In genomic region chr5:120590356-120591010, GRCm38 (mm10) we compare ENCODE assay signal across 10 mouse cellular contexts. TPM values are rescaled to one million over a fixed set of nuclear protein-coding genes. Genes with fewer than 3 reads are reported as not detected.
DNase-seq lines count a peak whose midpoint lies in the region; ATAC-seq lines count a peak whose summit lies in the region.
"Had no signal": no experiment of that assay in that cellular context is flagged by ENCODE, and none has a peak within 500 bp of the region (broad histone marks: within the 10 kb centered on the region; RNA-seq: fewer than 3 reads in every experiment).

No protein-coding gene starts in this region.

- ATAC-seq in CD4-positive, CD25-positive, alpha-beta regulatory T cell, adult 4 months = no peak

- intact Hi-C loops in left cerebral cortex, postnatal 4 days (cut with DNase I) = no loop called here

- DNase-seq in CD4-positive, CD25-positive, alpha-beta regulatory T cell, adult 2 months (ENCODE audit: low read depth, low spot score) = peak; percentile 78
- DNase-seq in left cerebral cortex, postnatal 4 days = peak; percentile 45
- DNase-seq in left cerebral cortex, adult 8-10 months (ENCODE audit: low spot score in 2 of 2) = no peak
- peak; percentile 58 to 64 for DNase-seq in CD8-positive naive resting alpha-beta T cell, adult 2 months (ENCODE audit: low read depth in 2 of 2, low spot score in 2 of 2)
- DNase-seq in forelimb bud, embryonic 11.5 days (ENCODE audit: low read depth, low spot score) = peak; percentile 41
- DNase-seq in frontal cortex, adult 2 months (ENCODE audit: extremely low spot score in 1 of 2, low spot score in 1 of 2) = no peak
- no peak for DNase-seq in urinary bladder, postnatal 25 days (ENCODE audit: low spot score)

RNA-seq across cellular contexts. Expression of gene Iqcd, which starts 1.7 kb away (rescaled TPM):
- 1 to 10 TPM in 1 of 2 experiments, under 1 TPM in 1; 0.40 to 1.1 TPM for polyA plus RNA-seq in CD4-positive, CD25-positive, alpha-beta regulatory T cell, adult 4 months (2017; shearing (Covaris generic))
- under 1 TPM; 0.58 to 0.64 TPM for total RNA-seq in left cerebral cortex, postnatal 4 days (2021)
- total RNA-seq in left cerebral cortex, adult 8-10 months (2022) = 1 to 10 TPM in 3 of 4 experiments, under 1 TPM in 1; 0.78 to 1.3 (median 1.3) TPM
- polyA plus RNA-seq in frontal cortex, adult 2 months (2012; rRNA removed) = 1.9 and 2.1 TPM in 2 replicates

RNA-seq across cellular contexts. Expression of gene Tpcn1, which starts 2.0 kb away (rescaled TPM):
- 10 to 100 TPM; 14.7 to 17.4 TPM for polyA plus RNA-seq in CD4-positive, CD25-positive, alpha-beta regulatory T cell, adult 4 months (2017; shearing (Covaris generic))
- 10 to 100 TPM; 42.0 to 44.1 TPM for total RNA-seq in left cerebral cortex, postnatal 4 days (2021)
- total RNA-seq in left cerebral cortex, adult 8-10 months (2022) = 10 to 100 TPM; 32.5 to 41.9 (median 34.2) TPM
- polyA plus RNA-seq in frontal cortex, adult 2 months (2012; rRNA removed) = 37.9 and 39.9 TPM in 2 replicates

RNA-seq across cellular contexts. Expression of gene Rita1, which starts 21.9 kb away (rescaled TPM):
- 1 to 10 TPM; 2.2 to 6.3 TPM for polyA plus RNA-seq in CD4-positive, CD25-positive, alpha-beta regulatory T cell, adult 4 months (2017; shearing (Covaris generic))
- 10 to 100 TPM; 22.7 to 26.0 TPM for total RNA-seq in left cerebral cortex, postnatal 4 days (2021)
- 10 to 100 TPM; 25.1 to 30.2 (median 28.8) TPM for total RNA-seq in left cerebral cortex, adult 8-10 months (2022)
- polyA plus RNA-seq in frontal cortex, adult 2 months (2012; rRNA removed) = 34.8 and 36.4 TPM in 2 replicates

RNA-seq across cellular contexts. Expression of gene Ddx54, which starts 22.1 kb away (rescaled TPM):
- polyA plus RNA-seq in CD4-positive, CD25-positive, alpha-beta regulatory T cell, adult 4 months (2017; shearing (Covaris generic)) = 10 to 100 TPM; 14.4 to 18.6 TPM
- 10 to 100 TPM; 52.0 to 55.4 TPM for total RNA-seq in left cerebral cortex, postnatal 4 days (2021)
- total RNA-seq in left cerebral cortex, adult 8-10 months (2022) = 10 to 100 TPM; 32.4 to 36.9 (median 35.7) TPM
- 28.2 and 31.2 TPM in 2 replicates for polyA plus RNA-seq in frontal cortex, adult 2 months (2012; rRNA removed)

RNA-seq across cellular contexts. Expression of gene Cfap73, which starts 43.6 kb away (rescaled TPM):
- polyA plus RNA-seq in CD4-positive, CD25-positive, alpha-beta regulatory T cell, adult 4 months (2017; shearing (Covaris generic)) = not detected
- under 1 TPM in 1 of 2 experiments, not detected in 1; 0.40 TPM for total RNA-seq in left cerebral cortex, postnatal 4 days (2021)
- under 1 TPM in 2 of 4 experiments, not detected in 2; 0.55 to 0.58 TPM for total RNA-seq in left cerebral cortex, adult 8-10 months (2022)
- 0.10 TPM in 1 of 2 replicates, not detected in the other for polyA plus RNA-seq in frontal cortex, adult 2 months (2012; rRNA removed)
- total RNA-seq: neutrophil, adult 5-6 weeks had no signal
- polyA plus RNA-seq: stomach, embryonic 15.5 days had no signal

Comparison
In these comparisons a context has a peak if more than half of its experiments do, and no peak if none do; other contexts are left out.
1. DNase-seq: peak in CD4-positive, CD25-positive, alpha-beta regulatory T cell, adult 2 months (single experiment), left cerebral cortex, postnatal 4 days (single experiment), CD8-positive naive resting alpha-beta T cell, adult 2 months (2 of 2) and forelimb bud, embryonic 11.5 days (single experiment); none in left cerebral cortex, adult 8-10 months (0 of 2), frontal cortex, adult 2 months (0 of 2) and urinary bladder, postnatal 25 days (single experiment).